Mouse (Mus musculus): ENCODE data around the gene Rbpms2. TPM values are rescaled to one million over a fixed set of nuclear protein-coding genes. Genes with fewer than 3 reads are reported as not detected.

Gene Rbpms2
- total RNA-seq, 1 experiment from 2014 or later = 3.1 TPM

GRCm38 (mm10) chr9:65613098-65613497 is 16.4 kb upstream of the Rbpms2 start:
- ATAC-seq (replicated peaks; ENCODE audit: low read depth, poor library complexity, severe bottlenecking) = no peak

GRCm38 (mm10) chr9:65619311-65619710 is 10.1 kb upstream of the Rbpms2 start:
- no peak for ATAC-seq (replicated peaks; ENCODE audit: low read depth, poor library complexity, severe bottlenecking)

GRCm38 (mm10) chr9:65621196-65621595 is 8.3 kb upstream of the Rbpms2 start:
- ATAC-seq (replicated peaks; ENCODE audit: low read depth, poor library complexity, severe bottlenecking) = no peak

GRCm38 (mm10) chr9:65621666-65622065 is 7.8 kb upstream of the Rbpms2 start:
- no peak for ATAC-seq (replicated peaks; ENCODE audit: low read depth, poor library complexity, severe bottlenecking)

- no peak for ATAC-seq (replicated peaks; ENCODE audit: low read depth, poor library complexity, severe bottlenecking)
Observed at GRCm38 (mm10) chr9:65622826-65623225, 6.6 kb upstream of the Rbpms2 start.

GRCm38 (mm10) chr9:65624266-65624665 is 5.2 kb upstream of the Rbpms2 start:
- ATAC-seq (replicated peaks; ENCODE audit: low read depth, poor library complexity, severe bottlenecking) = no peak

- ATAC-seq (replicated peaks; ENCODE audit: low read depth, poor library complexity, severe bottlenecking) = 0 out of 2 replicates have a peak, but pooled peaks have one; percentile 5
Observed at GRCm38 (mm10) chr9:65629767-65630630, 551 bp downstream of the Rbpms2 start.

GRCm38 (mm10) chr9:65630631-65631353 is 1.3 kb downstream of the Rbpms2 start:
- ATAC-seq (replicated peaks; ENCODE audit: low read depth, poor library complexity, severe bottlenecking) = no peak

GRCm38 (mm10) chr9:65631354-65632021 is 2.0 kb downstream of the Rbpms2 start:
- ATAC-seq (replicated peaks; ENCODE audit: low read depth, poor library complexity, severe bottlenecking) = peak; percentile 55

GRCm38 (mm10) chr9:65635766-65636165 is 6.3 kb downstream of the Rbpms2 start:
- ATAC-seq (replicated peaks; ENCODE audit: low read depth, poor library complexity, severe bottlenecking) = no peak

- ATAC-seq (replicated peaks; ENCODE audit: low read depth, poor library complexity, severe bottlenecking) = no peak
Observed at GRCm38 (mm10) chr9:65636926-65637325, 7.5 kb downstream of the Rbpms2 start.

GRCm38 (mm10) chr9:65639065-65639464 is 9.6 kb downstream of the Rbpms2 start:
- no peak for ATAC-seq (replicated peaks; ENCODE audit: low read depth, poor library complexity, severe bottlenecking)

- ATAC-seq (replicated peaks; ENCODE audit: low read depth, poor library complexity, severe bottlenecking) = no peak
Observed at GRCm38 (mm10) chr9:65640838-65641410, 11.5 kb downstream of the Rbpms2 start.

- ATAC-seq (replicated peaks; ENCODE audit: low read depth, poor library complexity, severe bottlenecking) = no peak
Observed at GRCm38 (mm10) chr9:65641446-65642052, 12.1 kb downstream of the Rbpms2 start.

- no peak for ATAC-seq (replicated peaks; ENCODE audit: low read depth, poor library complexity, severe bottlenecking)
Observed at GRCm38 (mm10) chr9:65642546-65642945, 13.1 kb downstream of the Rbpms2 start.

GRCm38 (mm10) chr9:65644960-65645359 is 15.5 kb downstream of the Rbpms2 start:
- ATAC-seq (replicated peaks; ENCODE audit: low read depth, poor library complexity, severe bottlenecking) = no peak

- no peak for ATAC-seq (replicated peaks; ENCODE audit: low read depth, poor library complexity, severe bottlenecking)
Observed at GRCm38 (mm10) chr9:65645984-65646383, 16.5 kb downstream of the Rbpms2 start.

GRCm38 (mm10) chr9:65646782-65647181 is 17.3 kb downstream of the Rbpms2 start:
- ATAC-seq (replicated peaks; ENCODE audit: low read depth, poor library complexity, severe bottlenecking) = no peak

- ATAC-seq (replicated peaks; ENCODE audit: low read depth, poor library complexity, severe bottlenecking) = no peak
Observed at GRCm38 (mm10) chr9:65648730-65649129, 19.3 kb downstream of the Rbpms2 start.

- ATAC-seq (replicated peaks; ENCODE audit: low read depth, poor library complexity, severe bottlenecking) = no peak
Observed at GRCm38 (mm10) chr9:65649997-65650396, 20.5 kb downstream of the Rbpms2 start.
